Mouse (Mus musculus) kidney, postnatal 25 days (tissue): Measurements from ENCODE around the gene Alox5ap.

Experiments used
- DNase-seq, 2 experiments: peaks; one replicate each; pipeline ENCODE4 v3.0.0; 2021; ENCODE audit warnings: mixed read lengths in 2 of 2

Gene Alox5ap

DNA sequence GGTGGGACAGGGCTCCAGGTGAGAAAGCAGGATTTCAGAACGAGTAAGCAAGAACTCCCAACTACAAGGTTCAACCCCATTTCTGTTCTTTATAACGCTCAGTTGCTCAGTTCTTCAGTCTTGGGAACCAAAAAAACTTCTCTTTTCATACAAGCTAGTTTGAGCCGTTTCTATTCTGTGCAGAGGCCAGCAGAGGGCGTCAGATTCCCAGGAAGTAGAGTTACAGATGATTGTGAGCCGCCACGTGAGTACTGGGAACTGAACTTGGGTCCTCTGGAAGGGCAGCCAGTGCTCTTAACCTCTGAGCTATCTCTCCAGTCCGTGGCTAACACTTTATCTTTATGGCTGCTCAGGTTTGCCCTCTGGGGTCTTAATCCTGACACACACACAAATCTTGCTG lies 3.1 kb upstream of the Alox5ap start:
- DNase-seq: no peak

GRCm38 (mm10) chr5:149261866-149262265 lies 2.7 kb upstream of the Alox5ap start:
- peak in 1 of 2 experiments; percentile 21 for DNase-seq

GRCm38 (mm10) chr5:149264878-149265279 lies 312 bp downstream of the Alox5ap start:
- DNase-seq: no peak

DNA sequence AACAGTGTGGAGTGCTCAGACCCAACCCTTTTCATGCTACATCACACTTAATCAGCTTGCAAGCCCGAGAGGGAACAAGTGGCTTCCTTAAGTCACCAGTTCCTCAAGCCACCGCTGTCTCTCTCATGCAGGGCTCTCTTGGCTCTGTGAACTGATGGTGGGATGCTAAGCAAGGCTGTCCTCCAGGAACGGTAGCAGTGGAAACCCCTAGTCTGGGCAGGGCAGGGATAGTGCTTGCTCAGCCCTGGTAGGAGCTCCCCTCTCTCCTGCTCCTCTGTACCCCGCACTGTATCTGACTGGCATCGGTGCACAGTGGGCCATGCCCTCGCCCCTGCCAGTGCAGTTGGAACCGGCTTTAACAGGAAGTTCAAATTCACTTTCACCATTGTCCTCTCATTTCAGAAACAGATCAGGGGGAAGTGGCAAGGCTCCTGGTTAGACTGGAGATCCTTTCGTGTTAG lies 2.2 kb downstream of the Alox5ap start:
- no peak for DNase-seq

DNA sequence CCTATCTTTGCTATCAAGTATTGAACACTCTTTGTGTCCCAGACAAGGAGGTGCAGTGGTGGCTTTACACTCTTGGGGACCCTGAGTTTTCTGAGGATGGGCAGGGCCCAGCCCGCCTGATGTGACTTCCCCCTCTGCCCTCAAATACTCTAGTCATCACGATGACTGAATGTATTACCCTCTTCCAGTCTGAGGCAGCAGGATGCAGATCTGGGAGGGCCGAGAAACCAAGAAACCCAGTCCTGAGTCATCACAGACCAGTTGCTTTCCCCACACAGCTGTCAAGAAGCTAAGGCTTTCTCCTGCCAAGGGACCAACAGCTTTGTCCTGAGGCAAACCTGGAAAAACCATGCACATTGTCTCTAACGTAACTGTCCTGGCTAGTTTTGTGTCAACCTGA lies 2.9 kb downstream of the Alox5ap start:
- no peak for DNase-seq

DNA sequence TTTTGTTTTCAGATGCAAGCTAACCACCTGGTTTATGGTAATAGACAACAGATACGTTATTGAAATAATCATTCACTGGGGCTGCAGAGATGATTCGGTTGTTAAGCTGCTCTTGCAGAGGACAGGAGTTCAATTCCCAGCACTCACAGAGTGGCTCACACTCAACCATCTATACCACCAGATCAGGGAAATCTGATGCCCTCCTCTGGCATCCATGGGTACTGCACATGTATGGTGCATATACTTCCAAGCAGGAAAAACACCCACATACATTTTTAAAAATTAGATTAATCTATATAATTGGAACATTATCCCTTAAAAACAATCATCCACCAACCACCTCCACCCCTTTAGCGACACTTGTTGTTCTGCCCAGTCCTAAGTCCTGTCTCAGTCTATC lies 6.7 kb downstream of the Alox5ap start:
- no peak for DNase-seq

DNA sequence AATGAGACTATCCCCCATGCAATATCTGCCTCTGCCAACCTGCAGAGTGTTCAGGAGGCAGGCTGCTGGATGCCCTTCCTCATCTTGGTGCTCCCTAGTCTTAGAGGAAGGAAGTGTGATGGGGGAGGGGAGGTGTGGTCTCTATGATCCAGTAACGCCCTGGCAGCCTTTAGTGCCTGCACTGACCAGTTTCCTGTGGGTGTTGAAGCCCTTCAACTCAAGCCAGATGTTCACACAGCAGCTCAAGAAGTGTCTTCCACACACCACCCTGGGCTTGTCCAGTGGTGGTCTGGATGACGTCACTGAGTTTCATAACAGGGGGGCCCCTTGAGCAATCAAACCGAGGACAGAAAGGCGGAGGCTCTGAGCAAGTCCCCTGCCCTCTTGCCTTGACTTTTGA lies 8.0 kb downstream of the Alox5ap start:
- no peak for DNase-seq

- DNase-seq: no peak
Observed at GRCm38 (mm10) chr5:149274390-149275104, 10.0 kb downstream of the Alox5ap start.

- DNase-seq: no peak
Observed at GRCm38 (mm10) chr5:149275105-149275494, 10.5 kb downstream of the Alox5ap start.

GRCm38 (mm10) chr5:149277529-149277928 lies 13.0 kb downstream of the Alox5ap start:
- DNase-seq: no peak

DNA sequence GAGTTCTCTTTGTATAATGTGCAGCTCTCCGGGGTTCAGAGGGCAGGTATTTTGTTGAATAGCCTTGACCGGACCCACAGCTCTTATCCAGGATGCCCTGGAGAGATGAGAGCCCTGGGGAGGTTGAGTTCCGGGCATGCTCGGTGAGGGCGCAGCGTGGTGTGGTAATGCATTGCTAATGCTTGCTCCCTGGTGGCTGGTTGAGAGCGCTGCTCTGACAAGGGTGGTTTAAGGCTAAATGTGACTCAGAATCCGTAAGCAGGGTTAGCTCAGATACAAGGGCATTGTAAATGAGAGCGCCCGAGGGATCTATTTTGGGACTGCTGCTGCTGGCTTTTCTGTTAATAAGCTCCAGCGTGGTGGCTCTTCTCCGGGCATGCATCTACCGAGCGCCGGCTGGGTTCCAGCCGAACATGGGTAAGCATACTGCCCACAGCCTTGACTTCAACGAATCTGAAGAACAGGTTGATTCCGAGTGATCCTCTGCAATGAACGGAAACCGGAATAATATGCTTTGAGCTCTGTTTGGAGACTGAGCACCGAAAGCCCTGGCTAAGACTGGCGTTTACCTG lies 14.8 kb downstream of the Alox5ap start:
- DNase-seq: peak; percentile 49 to 66

DNA sequence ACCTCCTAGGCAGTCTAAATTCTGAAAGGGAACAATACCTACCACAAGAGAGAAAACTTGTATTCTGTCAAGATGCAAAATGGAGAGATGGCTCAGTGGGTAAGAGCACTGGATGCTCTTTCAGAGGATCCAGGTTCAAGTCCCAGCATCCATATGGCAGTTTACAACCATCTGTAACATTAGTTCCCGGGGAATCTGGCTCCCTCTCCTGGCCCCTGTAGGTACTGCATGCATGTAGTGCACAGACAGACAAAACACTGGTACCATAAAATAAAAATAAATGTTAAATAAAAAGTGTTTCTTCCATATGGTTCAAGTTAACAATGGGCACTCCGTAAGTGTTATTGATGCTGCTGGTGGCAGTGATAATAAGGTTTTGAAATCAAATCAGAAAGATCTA lies 18.4 kb downstream of the Alox5ap start:
- DNase-seq: peak in 1 of 2 experiments; percentile 47

DNA sequence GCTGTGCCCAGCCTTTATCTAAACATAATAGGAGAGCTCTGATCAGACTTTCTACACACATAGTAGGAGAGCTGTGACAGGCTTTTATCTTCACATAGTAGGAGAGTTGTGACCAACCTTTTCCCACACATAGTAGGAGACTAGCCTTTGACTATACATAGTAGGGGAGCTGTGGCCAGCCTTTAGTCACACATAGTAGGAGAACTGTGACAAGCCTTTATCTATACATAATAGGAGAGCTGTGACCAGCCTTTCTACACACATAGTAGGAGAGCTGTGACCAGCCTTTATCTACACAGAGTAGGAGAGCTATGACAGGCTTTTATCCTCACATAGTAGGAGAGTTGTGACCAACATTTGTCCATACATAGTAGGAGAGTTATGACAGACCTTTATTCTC lies 19.3 kb downstream of the Alox5ap start:
- DNase-seq: no peak

DNA sequence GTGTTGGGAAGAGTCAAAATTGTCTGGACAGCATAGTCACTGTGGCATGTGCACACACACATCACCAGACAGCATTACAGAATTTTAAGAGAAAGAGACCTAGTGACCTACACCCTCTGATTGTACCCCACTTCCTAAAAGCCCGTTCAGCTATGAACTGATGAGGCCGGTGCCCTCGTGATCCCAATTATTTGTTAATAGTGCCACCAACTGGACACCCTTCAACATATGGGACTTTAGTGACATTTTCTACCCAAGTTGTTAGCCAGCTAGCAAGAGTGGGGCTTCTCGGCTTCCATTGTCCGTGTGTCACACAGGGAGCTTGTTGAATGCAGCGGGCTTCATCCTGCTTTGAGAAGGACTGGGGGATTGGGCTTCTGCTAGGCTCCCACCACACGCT lies 21.5 kb downstream of the Alox5ap start:
- DNase-seq: peak in 1 of 2 experiments; percentile 27

DNA sequence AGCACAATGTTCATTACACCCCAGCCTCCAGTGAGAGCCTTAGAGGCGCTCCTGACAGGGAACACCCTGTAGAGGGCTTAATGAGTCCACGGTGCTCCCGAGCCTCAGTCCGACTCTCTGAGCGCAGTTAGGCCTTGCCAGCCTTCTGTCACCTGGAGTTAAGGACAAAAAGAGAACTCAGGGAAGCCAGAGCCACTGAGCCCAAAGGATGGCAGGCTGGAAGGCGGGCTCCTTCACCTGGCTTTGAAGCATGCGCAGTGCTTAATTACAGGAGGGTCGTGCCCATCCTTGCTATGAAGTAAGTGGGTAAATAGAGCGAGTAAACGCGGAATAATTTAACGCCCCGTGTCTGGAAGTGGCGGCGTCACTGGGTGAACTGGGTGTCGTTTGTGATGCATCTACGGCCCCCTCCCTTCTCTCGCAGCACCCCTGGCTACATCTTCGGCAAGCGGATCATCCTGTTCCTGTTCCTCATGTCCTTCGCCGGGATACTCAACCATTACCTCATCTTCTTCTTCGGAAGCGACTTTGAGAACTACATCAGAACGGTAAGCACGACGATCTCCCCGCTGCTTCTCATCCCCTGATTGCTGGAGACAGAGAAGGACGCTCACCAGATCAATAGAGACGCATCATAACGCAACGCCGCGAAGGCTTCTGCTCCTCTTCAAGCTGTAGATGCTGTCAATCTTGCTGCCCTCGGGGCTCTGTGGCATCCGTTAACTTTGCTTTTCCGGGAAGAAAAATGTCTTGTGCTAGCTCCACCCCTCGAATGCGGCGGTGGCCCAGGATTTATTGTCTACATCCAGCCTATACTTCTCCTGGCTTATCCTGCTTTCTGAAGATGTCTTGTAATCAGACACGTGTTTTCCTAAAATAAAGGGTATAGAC lies 22.8 kb downstream of the Alox5ap start:
- peak; percentile 29 to 48 for DNase-seq

DNA sequence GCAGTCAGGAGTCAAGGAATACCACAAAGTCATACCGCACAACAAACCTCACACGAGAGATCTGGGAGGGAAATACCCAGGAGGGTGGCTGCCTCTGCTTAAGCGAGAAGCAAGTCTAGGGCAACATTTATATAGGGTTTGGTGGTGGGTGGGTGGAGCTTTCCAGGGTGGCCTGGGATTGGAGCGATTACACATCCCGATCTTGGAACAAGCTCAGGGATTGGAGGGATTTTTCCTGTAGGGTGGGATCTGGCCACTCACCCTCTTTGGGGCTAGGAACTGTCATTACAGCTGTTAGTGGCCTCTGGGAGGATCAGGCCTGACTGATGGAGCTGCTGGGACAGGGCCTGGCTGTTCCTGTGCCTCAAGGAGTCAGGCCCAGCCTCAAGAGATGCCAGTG lies 26.7 kb downstream of the Alox5ap start:
- no peak for DNase-seq

- DNase-seq: no peak
Observed at GRCm38 (mm10) chr5:149293071-149293470, 28.5 kb downstream of the Alox5ap start.

DNA sequence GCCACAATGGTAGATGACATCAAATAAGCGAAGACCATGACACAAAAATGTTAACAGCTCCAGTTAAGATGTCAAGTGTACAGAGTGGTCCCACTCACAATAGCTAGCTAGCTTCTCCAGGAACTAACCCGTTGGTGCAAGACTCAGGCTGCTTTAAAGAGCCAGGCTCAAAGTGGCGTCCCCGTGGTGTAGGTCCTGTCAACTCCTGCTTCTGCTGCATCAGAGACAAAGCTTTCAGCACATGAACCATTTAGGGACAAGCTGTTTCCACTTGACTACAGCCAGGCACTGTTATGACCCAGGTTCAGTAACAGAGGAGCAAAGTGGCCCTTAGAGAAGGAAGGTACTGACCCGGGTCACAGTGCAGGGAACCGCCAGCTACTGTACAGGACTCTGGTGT lies 32.2 kb downstream of the Alox5ap start:
- DNase-seq: no peak

DNA sequence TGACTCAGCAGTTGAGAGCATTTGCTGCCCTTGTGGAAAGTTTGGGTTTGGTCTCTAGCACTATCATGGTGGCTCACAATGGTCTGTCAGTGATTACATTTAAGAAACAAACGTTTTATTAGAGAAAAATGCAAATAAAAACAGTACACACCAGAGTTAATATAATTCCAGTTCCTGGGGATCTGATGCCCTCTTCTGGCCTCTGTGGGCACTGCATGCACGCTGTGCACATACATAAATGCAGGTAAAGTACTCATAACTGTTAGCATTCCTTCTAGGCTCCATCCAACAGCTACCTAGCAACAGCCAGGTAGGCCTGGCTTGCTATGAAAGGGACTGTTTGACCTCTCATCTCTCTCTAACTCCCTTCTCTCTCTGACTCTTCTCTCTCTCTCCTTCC lies 32.9 kb downstream of the Alox5ap start:
- no peak for DNase-seq

GRCm38 (mm10) chr5:149298234-149298633 lies 33.7 kb downstream of the Alox5ap start:
- DNase-seq: no peak

DNA sequence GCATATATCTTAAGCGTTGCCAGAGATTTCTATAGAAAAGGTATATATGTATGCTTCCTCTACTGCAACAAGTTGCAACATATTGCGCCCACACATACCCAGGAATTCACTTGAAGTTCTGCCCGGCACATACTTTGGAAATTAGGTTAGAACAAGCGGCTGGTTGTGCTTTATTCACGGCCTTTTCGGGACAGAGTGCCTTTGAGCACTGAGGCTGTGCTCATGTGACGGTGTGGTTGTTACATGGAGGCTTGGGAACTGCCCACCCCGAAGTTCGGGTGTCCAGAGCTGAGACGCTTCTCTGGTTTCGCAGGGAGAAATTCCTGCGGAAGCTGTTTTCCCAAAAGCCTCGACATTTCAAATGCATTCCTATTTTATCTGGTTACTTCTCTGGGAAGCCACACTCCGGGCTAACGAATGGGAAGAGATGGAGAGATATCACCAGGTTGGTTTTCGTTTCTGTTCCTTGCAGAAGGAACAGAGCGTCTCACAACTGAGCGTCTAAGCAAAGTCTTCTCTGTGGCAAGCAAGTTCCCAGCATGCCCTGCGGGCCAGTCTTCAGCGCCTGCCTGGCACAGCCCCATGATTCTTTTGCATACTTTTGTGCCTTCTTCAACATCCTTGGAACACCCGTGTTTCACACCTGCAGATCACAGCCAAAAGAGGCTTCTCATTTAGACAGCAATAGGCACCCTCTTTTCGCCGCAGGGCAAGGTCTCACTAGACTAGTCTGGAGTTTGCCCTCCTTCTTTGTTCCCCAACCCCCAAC lies 48.5 kb downstream of the Alox5ap start:
- DNase-seq: peak; percentile 63 to 73

- no peak for DNase-seq
Observed at GRCm38 (mm10) chr5:149314514-149315081, 50.0 kb downstream of the Alox5ap start.

DNA sequence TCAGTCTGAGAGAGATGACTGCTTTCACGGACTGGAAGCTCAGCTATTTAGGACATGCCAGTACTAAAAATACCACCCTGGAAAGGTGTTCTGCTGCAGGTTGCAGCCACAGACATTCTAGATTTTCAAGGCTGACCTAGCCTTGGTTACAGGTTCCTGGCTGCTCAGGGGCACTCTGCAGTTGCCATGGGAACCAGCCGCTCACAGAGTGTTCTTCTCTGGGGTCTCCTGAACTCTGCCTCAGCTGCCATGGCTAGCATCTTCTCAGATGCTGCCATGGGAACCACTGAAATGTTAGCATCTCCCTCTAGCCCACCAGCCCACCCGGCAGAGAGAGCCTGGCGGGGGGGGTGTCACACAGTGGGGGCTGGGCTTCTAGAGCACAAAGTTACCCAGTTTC lies 52.4 kb downstream of the Alox5ap start:
- no peak for DNase-seq
